Mouse (Mus musculus) thymus, adult 18-20 months (tissue): ENCODE measurements at regions not wholly inside any gene's neighbourhood (a gene's known extent, or its start where the extent isn't known, plus 50 kb on each side); places are given as distances from the start of the nearest gene placed in this dataset.

ENCODE experiments used
- DNase-seq, 2 experiments: peaks; one replicate each; pipeline ENCODE4 v3.0.0; 2022; ENCODE audit warnings: mixed read lengths in 2 of 2

DNA sequence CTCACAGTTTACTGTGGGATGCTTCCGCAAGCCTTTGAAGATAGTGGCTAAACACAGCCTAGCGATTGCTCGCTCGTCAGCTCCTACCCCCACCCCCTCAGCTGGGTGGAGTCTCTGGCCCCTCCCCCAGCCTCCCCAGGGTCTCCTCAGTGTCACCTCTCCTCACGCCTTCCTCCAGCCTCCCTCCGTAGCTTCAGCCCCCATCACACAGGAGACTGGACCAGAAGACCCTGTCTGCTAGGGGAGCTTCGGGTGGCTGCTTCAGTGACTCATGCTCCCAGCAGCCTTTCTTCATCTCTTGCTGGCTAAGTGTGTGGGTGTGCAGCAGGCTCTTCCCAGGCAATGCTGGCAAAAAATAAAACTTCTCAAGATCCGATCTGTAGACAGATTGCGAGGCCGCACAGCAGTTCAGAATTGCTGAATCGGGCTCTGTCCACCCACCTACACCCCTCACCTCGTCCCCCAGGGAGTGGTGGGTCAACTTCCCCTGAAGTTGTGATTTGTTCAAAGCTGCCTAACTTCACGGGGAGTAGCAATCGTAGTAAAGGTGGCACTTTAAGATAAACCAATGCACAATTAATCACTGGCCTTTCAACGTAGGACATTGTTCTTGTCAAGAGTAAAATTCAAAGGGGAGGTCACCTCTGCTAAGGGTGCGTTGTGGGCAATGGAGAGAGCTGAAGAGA is 61.2 kb upstream of the Ankrd28 start:
- no peak for DNase-seq

DNA sequence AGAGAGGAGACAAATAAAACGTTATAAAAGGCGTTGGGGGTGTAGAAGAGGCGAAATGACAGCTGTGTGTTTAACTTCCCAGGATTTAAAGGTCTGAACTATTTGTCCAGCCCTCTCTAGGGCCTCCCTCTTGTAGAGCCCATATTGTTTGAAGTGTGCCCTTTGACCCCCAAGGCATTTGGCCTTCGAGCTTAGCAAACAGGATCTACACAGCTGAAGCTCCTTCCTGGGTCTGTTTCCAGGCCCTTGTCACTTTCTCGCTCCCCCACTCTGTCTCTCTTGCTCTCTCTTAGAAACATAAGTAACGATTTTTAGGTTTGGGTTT is 61.7 kb upstream of the Ankrd28 start:
- no peak for DNase-seq

DNA sequence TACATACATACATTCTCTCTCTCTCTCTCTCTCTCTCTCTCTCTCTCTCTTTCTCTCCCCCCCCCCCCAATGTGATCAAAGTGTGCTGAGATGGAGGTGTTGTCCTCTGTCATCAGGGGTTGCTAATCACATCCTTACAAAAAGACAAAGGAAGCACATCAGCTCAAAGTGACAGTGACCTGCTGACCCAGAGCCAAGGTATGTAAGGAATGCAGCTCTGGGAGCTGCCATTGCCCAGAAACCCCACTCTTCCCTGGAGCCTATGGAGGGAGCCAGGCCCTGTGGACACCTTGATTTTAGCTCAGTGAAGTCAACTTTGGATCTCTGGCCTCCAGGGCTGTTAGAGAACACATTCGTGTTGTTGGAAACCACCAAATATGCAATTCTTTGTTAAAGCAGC is 66.0 kb upstream of the Ankrd28 start:
- DNase-seq: no peak

DNA sequence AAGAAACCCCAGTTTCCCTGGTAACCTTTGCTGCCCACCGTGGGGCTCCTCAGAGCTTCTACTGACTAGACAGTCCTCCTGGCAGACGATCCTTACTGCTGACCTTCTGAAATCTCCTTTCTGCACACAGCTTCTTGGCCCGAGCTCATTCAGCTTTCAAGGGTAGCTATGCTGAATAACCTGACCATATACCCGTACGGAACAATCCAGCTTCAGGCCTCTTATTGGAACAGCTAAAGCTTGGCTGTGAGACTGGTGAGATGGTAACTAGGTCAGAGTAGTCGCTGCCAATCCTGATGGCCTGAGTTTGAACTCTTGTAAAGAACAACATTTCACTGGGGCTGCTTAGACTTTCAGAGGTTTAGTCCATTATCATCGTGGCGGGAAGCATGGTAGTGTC is 69.1 kb upstream of the Ankrd28 start:
- DNase-seq: no peak

DNA sequence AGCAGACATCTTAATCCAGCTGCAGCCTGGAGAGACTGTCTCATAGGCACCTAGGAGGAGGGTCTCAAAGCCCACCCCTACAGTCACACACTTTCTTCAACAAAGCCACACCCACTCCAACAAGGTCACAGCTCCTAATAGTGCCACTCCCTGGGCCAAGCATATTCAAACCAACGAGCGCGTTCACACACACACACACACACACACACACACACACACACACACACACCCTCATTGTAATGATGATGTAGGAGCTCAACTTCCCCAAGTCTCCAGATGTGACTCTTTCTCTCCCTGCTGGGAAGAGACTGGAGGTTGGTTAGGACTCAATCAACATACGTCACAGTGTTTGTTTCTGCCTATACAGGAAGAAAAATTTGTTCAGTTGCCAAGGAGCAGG is 69.5 kb upstream of the Ankrd28 start:
- DNase-seq: no peak

DNA sequence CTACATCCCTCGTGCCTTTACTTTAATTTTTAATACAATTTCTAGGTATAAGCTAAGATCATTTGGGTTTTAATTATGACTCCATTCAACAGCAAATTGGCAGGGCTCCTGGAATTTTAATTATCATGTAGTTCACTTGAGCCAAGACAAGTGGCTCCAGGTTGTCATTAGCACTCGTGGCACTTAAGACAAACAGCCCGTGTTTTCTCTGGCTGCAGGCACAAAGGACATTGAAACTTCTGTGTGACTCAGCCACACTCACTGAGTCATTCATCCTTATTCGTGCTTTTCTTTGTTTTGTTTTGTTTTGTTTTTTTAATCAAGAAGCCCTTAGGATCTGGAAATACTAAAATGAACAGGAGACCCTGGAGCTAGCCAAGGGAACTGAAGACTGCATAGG is 71.5 kb upstream of the Ankrd28 start:
- no peak for DNase-seq

DNA sequence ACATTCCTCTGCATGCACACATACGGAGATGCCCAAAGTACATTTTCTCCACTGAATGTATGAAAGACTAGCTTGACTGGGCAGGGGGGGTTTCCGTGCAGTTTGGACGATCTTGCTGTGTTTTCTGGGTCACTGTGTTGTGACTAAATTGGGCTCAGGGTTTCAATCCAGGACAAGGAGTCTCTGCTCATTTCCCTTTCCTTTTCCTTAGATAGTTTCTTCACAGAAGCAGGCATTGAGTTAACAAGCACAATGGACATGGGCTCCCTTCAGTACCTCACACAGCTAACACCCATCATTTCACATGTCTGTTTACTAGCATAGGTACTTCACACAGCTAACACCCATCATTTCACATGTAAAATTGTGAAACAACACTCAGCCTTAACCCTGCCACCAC is 73.2 kb upstream of the Ankrd28 start:
- no peak for DNase-seq

DNA sequence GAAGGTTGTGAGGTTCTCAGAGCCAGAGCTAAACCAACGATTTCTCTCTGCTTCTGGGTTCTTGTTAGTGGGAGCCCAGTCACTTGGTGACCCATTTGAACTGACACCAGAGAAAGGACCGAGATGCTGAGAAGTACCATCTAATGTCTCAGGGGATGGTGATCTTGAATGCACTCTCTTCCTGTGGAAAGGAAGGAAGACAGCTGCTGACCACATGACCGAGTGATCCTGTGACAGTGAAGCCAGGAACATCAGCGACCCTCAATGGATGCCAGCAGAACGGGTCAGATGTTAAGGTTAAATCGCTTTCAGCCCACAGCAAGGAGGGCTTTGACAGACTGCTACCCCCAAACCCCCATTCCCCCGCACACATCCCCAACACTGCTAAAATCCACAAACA is 78.1 kb upstream of the Ankrd28 start:
- DNase-seq: no peak

DNA sequence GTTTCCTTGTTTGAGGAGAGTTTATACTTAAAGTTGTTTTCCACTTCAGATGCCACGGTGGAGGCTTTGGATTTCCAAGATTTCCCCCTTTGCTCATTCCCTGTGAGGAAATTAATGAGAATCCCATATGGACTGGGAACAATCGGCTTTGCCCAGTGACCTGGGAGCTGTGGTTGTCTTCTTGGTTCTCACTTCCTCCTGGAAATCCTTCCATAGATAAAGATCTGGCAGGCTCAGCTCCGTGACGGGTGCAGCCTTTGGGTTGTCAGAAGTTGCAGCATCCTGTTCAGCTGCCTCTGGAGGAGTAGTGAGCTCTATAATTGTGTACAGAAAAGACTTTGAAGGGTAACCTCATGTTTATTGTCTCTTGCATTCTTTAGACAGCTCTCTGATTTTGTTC is 78.8 kb upstream of the Ankrd28 start:
- no peak for DNase-seq

DNA sequence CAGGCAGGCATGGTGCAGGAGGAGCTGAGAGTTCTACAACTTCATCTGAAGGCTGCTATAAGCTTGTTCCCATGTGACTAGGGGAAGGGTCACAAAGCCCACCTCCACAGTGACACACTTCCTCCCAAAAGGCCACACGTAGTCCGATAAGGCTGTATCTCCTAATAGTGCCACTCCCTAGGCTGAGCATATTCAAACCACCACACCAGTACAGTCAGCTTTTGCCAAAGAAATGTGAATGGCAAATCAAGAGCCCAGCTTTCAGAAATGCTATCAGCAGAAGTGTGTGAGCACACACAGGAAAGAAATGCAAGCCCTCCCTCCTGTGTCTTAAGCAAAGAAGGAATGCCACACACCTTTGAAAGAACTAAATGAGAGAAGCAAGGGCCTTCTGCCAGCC is 80.4 kb upstream of the Ankrd28 start:
- no peak for DNase-seq

DNA sequence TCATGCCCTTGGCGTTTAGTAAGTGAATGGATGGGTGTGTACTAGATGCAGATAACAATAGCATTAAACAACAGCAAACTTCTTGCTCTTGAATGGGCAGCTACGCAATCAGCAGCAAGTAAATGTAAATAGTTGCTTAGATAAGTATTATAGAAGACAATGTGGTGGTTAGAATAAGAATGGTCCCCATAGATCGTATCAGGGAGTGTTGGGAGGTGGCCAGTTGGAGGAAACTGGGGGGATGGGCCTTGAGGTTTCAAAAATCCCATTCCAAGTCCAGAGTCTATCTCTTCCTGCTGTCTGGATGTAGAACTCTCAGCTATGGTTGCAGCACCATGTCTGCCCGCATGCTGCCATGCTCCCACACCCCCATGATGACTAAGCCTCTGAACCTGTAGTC is 88.0 kb upstream of the Ankrd28 start:
- no peak for DNase-seq

DNA sequence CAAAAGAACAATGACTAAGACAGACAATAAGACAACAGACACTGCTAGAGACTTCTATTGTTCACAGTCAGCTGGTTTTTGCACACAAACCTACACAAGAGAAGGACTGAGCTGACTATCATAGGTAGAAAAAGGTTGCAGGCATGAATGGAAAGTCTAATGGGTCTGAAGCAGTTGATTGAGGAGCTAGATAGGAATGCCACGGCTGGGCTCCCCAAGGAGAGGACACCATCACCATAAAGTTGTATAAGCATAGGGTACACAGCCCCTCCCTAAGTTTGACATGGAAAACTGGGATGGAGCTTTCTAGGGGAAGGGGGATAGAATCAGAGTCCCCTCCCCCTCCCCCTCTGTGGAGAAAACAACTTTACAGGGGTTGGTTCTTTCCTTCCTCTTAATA is 88.5 kb upstream of the Ankrd28 start:
- DNase-seq: no peak

DNA sequence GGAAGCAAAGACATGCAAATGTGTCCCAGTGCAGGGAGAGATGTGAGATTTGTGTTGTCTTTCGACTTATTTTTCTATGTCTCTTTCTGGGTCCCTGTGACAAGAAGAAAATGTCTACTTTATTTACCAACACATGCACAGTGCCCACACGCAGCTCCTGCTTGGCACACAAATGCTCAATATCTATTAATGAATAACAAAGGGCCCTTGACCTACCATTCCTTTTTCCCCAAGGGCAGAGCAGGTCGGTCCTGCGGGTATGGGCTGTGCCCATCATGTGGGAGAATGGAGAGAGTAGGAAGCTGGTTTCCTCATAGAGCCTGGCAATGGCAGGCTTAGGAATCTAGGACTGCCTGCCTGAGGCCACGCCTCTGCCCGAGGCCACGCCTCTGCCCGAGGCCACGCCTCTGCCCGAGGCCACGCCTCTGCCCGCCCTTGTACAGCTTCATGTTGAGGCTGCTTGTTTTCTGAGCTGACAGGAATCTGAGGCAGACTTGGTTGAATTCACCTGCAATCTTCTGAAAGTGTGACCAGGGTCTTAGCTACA is 98.8 kb upstream of the Ankrd28 start:
- no peak for DNase-seq

DNA sequence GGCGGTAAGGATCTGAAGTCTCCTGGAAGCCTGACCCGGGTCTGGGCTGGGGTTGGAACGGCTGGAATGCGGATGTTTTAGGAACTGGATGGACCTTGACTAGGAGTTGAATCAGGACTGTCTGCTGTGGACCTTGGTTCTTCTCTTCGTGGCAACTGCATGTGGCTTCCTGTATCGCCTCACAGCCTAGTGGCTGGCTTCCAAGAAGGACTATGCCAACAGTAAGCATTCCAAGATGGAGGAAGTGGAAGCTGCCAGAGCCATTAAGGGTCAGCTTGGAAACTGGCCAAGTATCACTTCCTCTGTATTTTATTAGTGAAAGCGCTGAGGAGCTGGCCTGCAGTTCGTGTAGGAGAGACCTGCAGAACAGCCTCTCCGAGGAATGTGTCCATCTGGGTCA is 98.4 kb upstream of the Galnt15 start:
- DNase-seq: no peak

DNA sequence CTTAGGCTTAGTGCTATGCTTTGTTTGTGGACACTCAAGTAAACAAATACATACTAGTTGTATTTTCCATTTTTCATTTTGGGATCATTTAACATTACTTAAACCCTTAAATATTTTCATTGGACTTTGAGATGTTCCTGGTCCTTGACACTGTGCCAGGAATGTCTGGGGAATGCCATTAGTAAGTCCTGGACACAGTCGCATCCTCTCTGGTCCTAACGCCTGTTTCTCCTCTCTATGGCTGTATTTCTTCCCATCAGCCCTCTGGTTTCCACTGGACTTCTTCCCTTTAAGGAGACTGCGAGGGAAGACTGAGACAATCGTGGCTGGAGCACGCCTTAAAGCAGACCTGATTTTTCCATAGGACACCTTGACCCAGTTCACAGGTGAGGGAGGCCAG is 96.8 kb upstream of the Galnt15 start:
- no peak for DNase-seq

DNA sequence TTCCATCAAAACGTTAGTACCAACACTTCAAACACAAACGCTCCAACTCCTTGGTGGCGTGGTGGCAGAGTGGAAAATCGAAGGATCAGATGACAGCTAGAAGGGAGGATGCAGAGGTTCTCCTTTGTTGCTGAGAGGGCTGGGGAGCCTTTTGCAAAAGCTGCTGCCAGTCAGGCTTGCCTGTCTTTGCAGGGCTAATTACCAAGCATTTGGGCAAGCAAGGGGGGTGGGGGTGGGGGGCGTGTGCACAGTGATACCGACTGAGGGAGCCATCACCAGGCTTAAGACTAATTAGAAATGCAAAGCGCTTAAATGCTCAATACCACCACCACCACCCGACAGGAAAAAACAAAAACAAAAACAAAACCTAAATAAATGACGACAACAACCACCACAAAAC is 95.3 kb upstream of the Galnt15 start:
- DNase-seq: no peak

DNA sequence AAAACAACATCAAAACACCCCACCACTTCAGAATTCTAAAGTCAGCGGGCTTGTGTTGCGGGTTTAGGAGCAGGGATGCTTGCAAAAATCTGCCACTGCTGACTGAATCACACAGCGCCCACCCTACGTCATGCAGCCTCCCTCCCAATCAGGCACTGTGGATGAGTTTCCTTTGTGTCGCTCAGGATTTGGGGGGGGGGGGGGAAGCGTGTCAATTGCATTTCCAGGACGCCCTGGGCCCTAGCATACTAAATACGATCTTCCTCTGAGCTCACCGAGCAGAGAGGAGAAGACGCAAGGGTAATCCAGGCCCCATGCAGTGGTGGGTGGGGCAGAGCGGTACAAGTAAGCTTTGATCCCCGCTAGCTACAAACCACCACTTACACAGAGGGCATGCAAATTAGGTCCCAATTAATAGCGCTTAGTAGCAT is 94.9 kb upstream of the Galnt15 start:
- DNase-seq: no peak

DNA sequence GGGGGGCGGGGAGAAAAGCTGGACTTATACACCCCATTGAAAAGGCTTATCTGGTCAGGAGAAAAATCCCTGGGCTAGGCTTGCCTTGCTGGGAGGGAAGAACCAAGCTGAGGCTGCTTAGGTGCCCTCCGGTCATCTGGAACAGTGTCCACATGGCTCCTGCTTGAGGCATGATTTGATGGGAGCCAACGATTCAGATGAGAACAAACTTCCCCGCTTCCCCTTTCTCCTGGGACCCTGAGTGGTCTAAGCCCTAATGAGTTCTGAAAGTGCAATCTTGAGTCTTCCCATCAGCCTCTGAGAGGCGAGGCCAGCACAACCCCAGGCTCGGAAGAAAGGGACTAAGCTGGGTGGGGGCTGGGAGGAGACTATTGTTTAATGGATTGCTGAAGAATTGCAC is 94.5 kb upstream of the Galnt15 start:
- DNase-seq: no peak

DNA sequence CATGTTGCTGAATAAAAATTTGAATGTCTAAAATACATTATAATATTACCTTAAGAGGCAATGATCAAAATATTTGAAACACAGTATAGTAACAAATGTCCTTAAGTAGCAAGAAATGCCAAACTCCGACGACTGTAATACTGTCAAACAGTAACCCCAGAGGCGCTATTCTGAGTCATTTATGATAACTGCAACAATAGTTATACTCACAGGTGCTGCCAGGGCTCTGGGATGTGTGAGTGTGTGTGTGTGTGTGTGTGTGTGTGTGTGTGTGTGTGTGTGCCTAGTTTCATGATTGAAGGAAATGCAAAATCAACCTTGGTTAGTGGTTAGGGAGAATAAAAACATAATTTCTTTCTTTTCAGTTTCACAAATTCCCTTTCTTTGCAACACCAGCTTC is 94.0 kb upstream of the Galnt15 start:
- DNase-seq: no peak

DNA sequence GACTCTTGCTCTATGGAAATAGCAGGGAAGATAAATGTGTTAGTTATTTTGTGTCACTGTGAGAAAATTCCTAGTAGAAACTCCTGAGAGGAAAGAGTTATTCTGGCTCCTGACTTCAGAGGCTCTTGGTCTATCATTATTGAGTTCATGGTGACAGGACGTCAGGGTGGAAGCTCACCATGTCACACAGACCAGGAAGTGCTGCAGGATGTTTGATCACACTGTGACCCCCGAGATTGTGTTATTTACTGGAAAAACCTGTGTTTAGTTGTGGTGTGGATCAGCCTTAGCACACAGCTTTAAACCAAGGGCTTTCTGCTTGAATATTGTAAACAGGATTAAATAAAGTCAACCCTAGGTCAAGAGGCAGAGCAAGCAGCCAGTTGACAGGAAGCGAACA is 93.4 kb upstream of the Galnt15 start:
- no peak for DNase-seq

DNA sequence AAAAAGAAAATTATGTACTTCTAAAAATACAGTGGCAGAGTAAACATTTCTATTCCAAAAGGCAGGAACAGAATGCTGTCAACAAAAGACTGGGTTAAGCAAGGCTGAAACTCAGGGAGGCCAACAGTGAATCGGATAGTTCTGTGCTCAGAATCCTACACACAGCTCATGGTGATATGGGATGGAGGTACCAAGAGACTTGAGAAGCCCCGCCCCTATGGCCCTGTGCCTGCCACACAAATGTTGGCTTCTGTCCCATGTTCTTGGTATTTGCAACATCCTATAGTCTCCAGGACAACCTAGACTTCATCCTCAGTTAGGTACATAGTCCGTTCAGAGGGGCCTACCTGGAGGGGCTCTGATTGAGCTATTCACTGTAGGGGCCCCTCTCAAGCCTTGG is 92.2 kb upstream of the Galnt15 start:
- no peak for DNase-seq

DNA sequence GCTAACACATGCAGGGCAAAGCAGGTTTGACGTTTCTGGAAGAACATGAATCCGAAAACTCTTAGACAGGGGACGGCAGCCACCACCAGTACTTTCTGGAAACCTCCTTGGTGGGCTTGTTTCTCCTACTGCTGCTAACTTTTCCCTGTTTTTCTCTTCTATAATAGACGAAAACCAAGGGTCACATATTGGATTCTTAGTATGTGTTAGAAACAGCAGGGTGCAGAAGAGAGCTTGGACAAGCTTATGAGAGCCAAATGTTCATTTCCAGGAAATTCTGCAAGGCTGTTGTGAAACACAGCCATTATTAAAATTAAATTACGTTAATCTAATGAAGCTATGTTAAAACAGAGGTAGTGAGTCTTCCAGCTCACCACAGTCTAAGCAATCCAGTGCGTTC is 87.9 kb upstream of the Galnt15 start:
- no peak for DNase-seq

DNA sequence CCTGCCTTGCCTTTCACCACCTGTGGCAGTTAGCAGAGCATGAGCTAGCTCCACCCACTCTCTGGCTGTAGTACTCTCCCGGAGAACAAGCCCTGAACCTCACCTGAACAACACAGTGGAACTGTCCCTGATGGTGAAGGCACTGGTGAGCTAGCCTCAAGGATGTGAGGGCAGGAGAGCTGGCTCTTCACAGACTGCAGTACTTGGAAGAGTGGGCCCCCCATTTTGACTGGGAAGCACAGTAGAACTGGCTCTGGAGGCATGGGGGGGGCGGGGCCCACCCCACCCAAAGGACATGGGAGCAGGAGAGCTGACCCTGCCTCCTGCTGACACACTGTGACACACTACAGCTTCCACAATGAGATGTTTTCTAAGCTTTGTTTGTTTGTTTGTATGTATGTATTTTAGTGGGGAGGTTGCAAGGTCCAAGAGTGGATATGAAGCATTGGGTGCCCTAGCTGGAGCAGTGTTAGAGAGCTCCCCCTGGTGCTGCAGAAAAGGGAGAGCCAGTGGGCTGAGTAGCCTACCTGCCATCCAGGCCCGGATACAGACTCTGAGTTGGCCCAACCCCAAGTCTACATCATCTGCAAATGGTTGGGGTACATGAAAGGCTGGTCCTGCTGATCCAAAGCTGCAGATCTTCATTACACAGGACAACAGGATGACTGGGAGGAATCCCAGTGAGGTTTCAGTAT is 86.4 kb upstream of the Galnt15 start:
- DNase-seq: no peak

DNA sequence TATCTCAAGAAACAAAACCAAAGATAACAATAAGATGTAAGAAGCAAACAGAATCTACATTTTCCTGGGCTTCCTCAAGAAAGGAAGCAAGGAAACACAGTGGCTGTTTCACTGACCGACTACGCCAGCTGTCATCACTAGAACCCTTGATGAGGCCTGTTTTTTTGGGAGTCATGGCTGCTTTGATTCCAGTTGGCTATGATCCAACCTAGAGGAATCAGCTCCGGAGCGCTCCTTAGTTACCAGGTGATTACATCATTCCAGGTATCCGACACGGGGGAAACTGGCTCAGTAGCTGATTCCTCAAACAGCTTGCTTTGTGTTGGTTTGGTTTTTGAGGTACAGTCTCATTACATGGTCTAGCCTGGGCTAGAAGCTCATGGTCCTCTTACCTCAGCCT is 84.1 kb upstream of the Galnt15 start:
- no peak for DNase-seq

DNA sequence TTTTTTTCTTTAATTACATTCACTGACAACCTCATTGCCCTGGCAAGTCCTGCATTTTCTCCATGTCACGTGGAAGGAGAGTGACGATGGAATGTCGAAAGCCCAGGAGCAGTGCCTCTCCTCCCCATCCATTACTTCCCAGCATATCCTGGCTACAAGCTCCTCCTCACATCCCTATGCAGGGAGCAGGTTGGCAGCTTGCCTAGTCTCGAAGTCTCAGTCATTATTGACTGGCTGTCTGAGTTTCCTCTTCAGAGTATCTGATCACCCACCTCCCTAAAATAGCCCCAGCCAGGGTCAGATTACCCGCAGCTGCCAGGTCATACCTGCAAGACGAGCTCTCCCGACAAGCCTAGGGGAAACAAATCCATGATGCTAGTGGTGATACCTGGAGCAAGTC is 83.7 kb upstream of the Galnt15 start:
- DNase-seq: no peak
